Mouse (Mus musculus) hindbrain, embryonic 16.5 days (tissue): Measurements from ENCODE around the gene Mgll. TPM values are rescaled to one million over a fixed set of nuclear protein-coding genes. Genes with fewer than 3 reads are reported as not detected.

Experiments
- polyA plus RNA-seq: library from polyadenylated mRNA; unstranded; fragments of >200 nt; fragmentation: Nextera tagmentation; extraction: Ambion mirVana; gene quantifications from 2 replicates; pipeline ENCODE4 v1.2.1, GENCODE M21; 2015

Gene Mgll
- polyA plus RNA-seq, 1 experiment from 2014 or later = 96.8 TPM

Other genes starting within 250 kb of the Mgll start
- 155 and 169 TPM in 2 replicates for gene Sec61a1, start 205.5 kb upstream of the Mgll start, polyA plus RNA-seq
- gene Kbtbd12, start 86.5 kb upstream of the Mgll start, polyA plus RNA-seq = 0.60 and 0.74 TPM in 2 replicates
- 37.7 and 39.4 TPM in 2 replicates for gene Abtb1, start 117.6 kb downstream of the Mgll start, polyA plus RNA-seq
- 553 and 621 TPM in 2 replicates for gene Podxl2, start 150.6 kb downstream of the Mgll start, polyA plus RNA-seq
- 27.3 and 35.0 TPM in 2 replicates for gene Mcm2, start 174.4 kb downstream of the Mgll start, polyA plus RNA-seq
- 92.3 and 94.7 TPM in 2 replicates for gene Tpra1, start 177.8 kb downstream of the Mgll start, polyA plus RNA-seq